Mouse (Mus musculus) left cerebral cortex, postnatal 25 days (tissue): Measurements from ENCODE around the gene Dusp1. TPM values are rescaled to one million over a fixed set of nuclear protein-coding genes. Genes with fewer than 3 reads are reported as not detected.

Experiments
- DNase-seq, 2 experiments: peaks; one replicate each; pipeline ENCODE4 v3.0.0; 2022; ENCODE audit warnings: low spot score in 2 of 2, mixed read lengths in 1 of 2
- intact Hi-C: fragments of 180-260 bp; cut with DNase I; formaldehyde crosslinking; loops from one replicate; pipeline ENCODE4 v1.15.1; 2025
- total RNA-seq, 2 experiments: library from RNA; stranded (reverse); gene quantifications; 2 replicates each; pipeline ENCODE4 v1.2.3; 2021

The Dusp1 gene
- total RNA-seq, result 10 to 100 TPM; 32.7 to 47.7 TPM

- peak in 1 of 2 experiments; percentile 40 for DNase-seq
- intact Hi-C loops, result loop anchor here (1.0 to 5.0 kb wide), 2 partner anchors 52 to 94 kb away; no protein-coding TSS in a partner anchor
These were observed at the start of gene Dusp1 for GRCm38 (mm10) chr17:26561651-26562181. Dusp1 (minus strand) TSS chr17:26562128.

GRCm38 (mm10) chr17:26611328-26611727 lies 49.4 kb upstream of the Dusp1 start:
- DNase-seq, result no peak
- intact Hi-C loops, result no loop called here

GRCm38 (mm10) chr17:26609820-26610219 lies 47.9 kb upstream of the Dusp1 start:
- peak; percentile 78 to 96 for DNase-seq
- intact Hi-C loops, result no loop called here

- intact Hi-C loops, result no loop called here
- peak in 1 of 2 experiments; percentile 67 for DNase-seq
These were observed 46.9 kb upstream of the Dusp1 start for GRCm38 (mm10) chr17:26608877-26609276.

- intact Hi-C loops, result no loop called here
- no peak for DNase-seq
These were observed 46.4 kb upstream of the Dusp1 start for GRCm38 (mm10) chr17:26608348-26608747.

- DNase-seq, result no peak
- intact Hi-C loops, result no loop called here
These were observed 44.6 kb upstream of the Dusp1 start for GRCm38 (mm10) chr17:26606516-26606915.

- DNase-seq, result peak in 1 of 2 experiments; percentile 56
- intact Hi-C loops, result no loop called here
These were observed 43.7 kb upstream of the Dusp1 start for GRCm38 (mm10) chr17:26605636-26606035.

- DNase-seq, result no peak
- intact Hi-C loops, result no loop called here
These were observed 41.4 kb upstream of the Dusp1 start for GRCm38 (mm10) chr17:26603311-26603710.

GRCm38 (mm10) chr17:26602371-26602885 lies 40.5 kb upstream of the Dusp1 start:
- intact Hi-C loops, result no loop called here
- peak in 1 of 2 experiments; percentile 65 for DNase-seq

- no peak for DNase-seq
- intact Hi-C loops, result no loop called here
These were observed 40.0 kb upstream of the Dusp1 start for GRCm38 (mm10) chr17:26601926-26602325.

GRCm38 (mm10) chr17:26601514-26601913 lies 39.6 kb upstream of the Dusp1 start:
- intact Hi-C loops, result no loop called here
- DNase-seq, result no peak

GRCm38 (mm10) chr17:26600913-26601447 lies 39.1 kb upstream of the Dusp1 start:
- intact Hi-C loops, result no loop called here
- DNase-seq, result no peak

GRCm38 (mm10) chr17:26598845-26599244 lies 36.9 kb upstream of the Dusp1 start:
- no peak for DNase-seq
- intact Hi-C loops, result no loop called here

- peak in 1 of 2 experiments; percentile 52 for DNase-seq
- intact Hi-C loops, result no loop called here
These were observed 35.0 kb upstream of the Dusp1 start for GRCm38 (mm10) chr17:26596856-26597481.

GRCm38 (mm10) chr17:26596168-26596658 lies 34.3 kb upstream of the Dusp1 start:
- intact Hi-C loops, result no loop called here
- peak; percentile 69 to 88 for DNase-seq

GRCm38 (mm10) chr17:26595448-26596167 lies 33.7 kb upstream of the Dusp1 start:
- no peak for DNase-seq
- intact Hi-C loops, result no loop called here

GRCm38 (mm10) chr17:26594958-26595357 lies 33.0 kb upstream of the Dusp1 start:
- no peak for DNase-seq
- intact Hi-C loops, result no loop called here

GRCm38 (mm10) chr17:26594171-26594570 lies 32.2 kb upstream of the Dusp1 start:
- no peak for DNase-seq
- intact Hi-C loops, result no loop called here

- intact Hi-C loops, result no loop called here
- no peak for DNase-seq
These were observed 31.3 kb upstream of the Dusp1 start for GRCm38 (mm10) chr17:26593199-26593598.

GRCm38 (mm10) chr17:26592510-26592909 lies 30.6 kb upstream of the Dusp1 start:
- DNase-seq, result no peak
- intact Hi-C loops, result no loop called here
